Mouse (Mus musculus): ENCODE data around the gene Gm7682.
"Not testable (repeated sequence)": the region's sequence is repeated elsewhere in the genome, so short reads cannot be mapped to it uniquely, and the experiment has no call there.

Gene Gm7682

DNA sequence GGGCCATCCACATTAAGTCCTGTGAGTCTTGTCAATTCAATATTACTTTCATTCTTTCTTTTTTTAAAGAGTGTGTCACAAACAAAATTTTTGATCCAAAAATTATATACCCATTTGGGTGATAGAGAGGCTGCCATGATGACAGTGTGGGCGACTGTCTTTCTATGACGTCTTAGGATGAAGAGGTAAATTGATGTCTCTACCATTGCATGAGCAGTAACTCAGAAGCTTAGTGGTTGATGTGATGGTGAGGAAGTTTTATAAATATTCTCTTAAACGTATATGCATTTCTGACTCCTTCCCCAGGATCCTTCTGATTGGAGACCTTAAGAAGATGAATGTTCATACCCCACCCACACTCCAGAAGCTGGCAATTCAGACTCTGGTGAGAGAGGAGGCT is at the start of gene Gm7682:
TSS of gene Gm7682 (plus strand) at position 301 of the 400 bp plus-strand sequence.
- DNase-seq (ENCODE audit: low read depth in 1 of 2, low spot score in 2 of 2) = not testable (repeated sequence)
